Mouse (Mus musculus) C2C12 (cell line): Measurements from ENCODE around the gene Mctp2.

Experiments used
- CTCF ChIP-seq: IDR thresholded peaks from one replicate; pipeline ENCODE4 v1.5.1; 2011; ENCODE audit not compliant: control insufficient read depth, insufficient read depth, insufficient read length
- MAX ChIP-seq: IDR thresholded peaks from one replicate; pipeline ENCODE4 v1.6.1; 2011; ENCODE audit warnings: mild to moderate bottlenecking, control low read depth
- MYOD1 ChIP-seq: IDR thresholded peaks from one replicate; pipeline ENCODE4 v1.6.1; 2011; ENCODE audit warnings: low read depth; ENCODE audit not compliant: control insufficient read depth, insufficient read length
- MYOG ChIP-seq: IDR thresholded peaks from one replicate; pipeline ENCODE4 v1.6.1; 2011; ENCODE audit not compliant: control insufficient read depth, insufficient read length; ENCODE audit errors: extremely low read depth
- USF1 ChIP-seq: IDR thresholded peaks from one replicate; pipeline ENCODE4 v1.6.1; 2011; ENCODE audit warnings: low read depth, mild to moderate bottlenecking, control low read depth, moderate library complexity

DNA sequence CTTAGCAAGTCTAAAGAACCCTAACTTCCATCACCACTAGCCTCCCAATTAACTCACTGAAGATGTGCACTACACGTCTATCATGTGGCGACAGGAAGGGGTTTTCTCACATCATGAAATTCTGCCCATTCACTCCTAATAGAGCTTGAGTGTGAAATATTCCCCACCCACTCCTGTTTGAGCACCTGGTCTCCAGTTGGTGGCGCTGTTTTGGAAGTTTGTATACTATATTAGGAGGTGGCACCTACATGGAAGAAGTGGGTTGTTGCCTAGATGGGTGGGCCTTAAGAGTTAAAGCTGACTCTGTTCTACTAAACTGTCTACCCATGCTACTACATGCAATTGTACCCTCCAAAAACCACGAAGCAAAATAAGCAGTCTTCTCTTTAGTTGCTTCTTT, 4.7 kb downstream of the Mctp2 start:
- TF ChIP-seq CTCF = no peak
- no peak for TF ChIP-seq MAX
- TF ChIP-seq MYOG = no peak
- no peak for TF ChIP-seq MYOD1
- TF ChIP-seq USF1 = no peak
